Mouse (Mus musculus): ENCODE measurements around the gene Srrm1.

- TF ChIP-seq CTCF (IDR thresholded peaks at IDR 0.05; ENCODE audit: low read depth, low read length) (no peak), POLR2A (IDR thresholded peaks at IDR 0.05; ENCODE audit: borderline replicate concordance, low read depth, low read length) (no peak)
Observed at GRCm38 (mm10) chr4:135283875-135284274, 69.2 kb downstream of the Srrm1 start.

All from bone marrow macrophage, adult 2 months (primary cell).